Mouse (Mus musculus) myocyte (in vitro differentiated cells): ENCODE results near the gene Zar1l.

Source experiments
- CEBPB ChIP-seq: IDR thresholded peaks from 2 replicates; pipeline ENCODE4 v1.6.1; 2011; ENCODE audit warnings: mild to moderate bottlenecking, moderate library complexity; ENCODE audit not compliant: poor library complexity, insufficient read depth, severe bottlenecking
- E2F4 ChIP-seq: IDR thresholded peaks from one replicate; pipeline ENCODE4 v1.6.1; 2011; ENCODE audit warnings: mild to moderate bottlenecking, control low read depth, moderate library complexity; ENCODE audit not compliant: insufficient read depth
- MAX ChIP-seq: IDR thresholded peaks from one replicate; pipeline ENCODE4 v1.6.1; 2011; ENCODE audit warnings: low read depth, mild to moderate bottlenecking, control low read depth
- MYOD1 ChIP-seq, 3 experiments: IDR thresholded peaks; one replicate each; pipeline ENCODE4 v1.6.1; 2011; ENCODE audit warnings: control low read depth in 2 of 3, low read depth in 2 of 3, mild to moderate bottlenecking in 2 of 3, moderate library complexity in 1 of 3; ENCODE audit not compliant: insufficient read length in 2 of 3, control insufficient read depth in 1 of 3
- MYOG ChIP-seq, 3 experiments: IDR thresholded peaks; one replicate each; pipeline ENCODE4 v1.6.1; 2011; ENCODE audit warnings: control low read depth in 2 of 3, low read depth in 2 of 3, mild to moderate bottlenecking in 2 of 3; ENCODE audit not compliant: insufficient read length in 2 of 3, control insufficient read depth in 1 of 3, insufficient read depth in 1 of 3
- POLR2A ChIP-seq: IDR thresholded peaks from one replicate; pipeline ENCODE4 v1.6.1; 2011; ENCODE audit warnings: low read depth, mild to moderate bottlenecking, control low read depth, moderate library complexity; ENCODE audit not compliant: insufficient read length
- POLR2AphosphoS2 ChIP-seq: IDR thresholded peaks from one replicate; pipeline ENCODE4 v1.6.1; 2011; ENCODE audit warnings: low read depth, control low read depth; ENCODE audit not compliant: insufficient read length
- REST ChIP-seq: IDR thresholded peaks from one replicate; pipeline ENCODE4 v1.6.1; 2011; ENCODE audit warnings: mild to moderate bottlenecking, control low read depth, moderate library complexity; ENCODE audit not compliant: insufficient read depth, insufficient read length
- SRF ChIP-seq: IDR thresholded peaks from one replicate; pipeline ENCODE4 v1.6.1; 2011; ENCODE audit warnings: low read depth; ENCODE audit not compliant: control insufficient read depth, insufficient read length
- TCF12 ChIP-seq: IDR thresholded peaks from one replicate; pipeline ENCODE4 v1.6.1; 2011; ENCODE audit warnings: mild to moderate bottlenecking, control low read depth; ENCODE audit not compliant: poor library complexity, insufficient read depth, severe bottlenecking
- TCF3 ChIP-seq: IDR thresholded peaks from one replicate; pipeline ENCODE4 v1.6.1; 2011; ENCODE audit warnings: low read depth, control low read depth; ENCODE audit not compliant: insufficient read length
- USF1 ChIP-seq: IDR thresholded peaks from one replicate; pipeline ENCODE4 v1.6.1; 2011; ENCODE audit warnings: low read depth, mild to moderate bottlenecking, control low read depth, moderate library complexity

DNA sequence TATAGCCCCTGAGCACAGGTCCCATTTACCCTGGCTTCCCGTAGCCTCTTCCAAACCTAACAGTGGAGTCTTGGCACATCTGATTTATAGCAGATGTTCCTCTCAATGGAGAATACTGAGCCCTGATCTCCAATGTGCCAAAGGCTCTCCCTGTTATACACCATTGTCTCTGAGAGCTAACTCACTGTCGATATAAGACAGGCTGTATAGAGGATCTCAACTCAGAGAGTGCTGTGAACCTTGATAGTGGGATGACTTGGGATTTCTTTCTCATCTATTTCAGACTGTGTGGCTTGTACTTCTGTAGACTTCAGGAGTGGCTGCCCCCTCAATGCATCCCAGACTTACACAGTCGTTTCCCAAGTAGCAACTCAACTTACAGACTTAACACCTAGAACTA lies 27.7 kb downstream of the Zar1l start:
- no peak for TF ChIP-seq MYOD1 (IDR thresholded peaks at IDR 0.05; ENCODE audit: control insufficient read depth in 1 of 3, insufficient read length in 2 of 3, low read depth in 2 of 3)
- no peak for TF ChIP-seq TCF12
- TF ChIP-seq POLR2A, result no peak
- no peak for TF ChIP-seq USF1
- no peak for TF ChIP-seq POLR2AphosphoS2
- no peak for TF ChIP-seq REST
- no peak for TF ChIP-seq MAX
- no peak for TF ChIP-seq E2F4
- no peak for TF ChIP-seq CEBPB
- TF ChIP-seq MYOG (IDR thresholded peaks at IDR 0.05; ENCODE audit: control insufficient read depth in 1 of 3, insufficient read depth in 1 of 3, insufficient read length in 2 of 3, low read depth in 2 of 3), result no peak
- TF ChIP-seq SRF, result no peak
- no peak for TF ChIP-seq TCF3
